Mouse (Mus musculus) thymus, postnatal 25 days (tissue): Measurements from ENCODE around the gene Tubb3.
A peak's percentile ranks its signal among the peaks of the same experiment; 100 is the strongest.

Source experiments
- DNase-seq: peaks from one replicate; pipeline ENCODE4 v3.0.0; 2022

The Tubb3 gene

DNA sequence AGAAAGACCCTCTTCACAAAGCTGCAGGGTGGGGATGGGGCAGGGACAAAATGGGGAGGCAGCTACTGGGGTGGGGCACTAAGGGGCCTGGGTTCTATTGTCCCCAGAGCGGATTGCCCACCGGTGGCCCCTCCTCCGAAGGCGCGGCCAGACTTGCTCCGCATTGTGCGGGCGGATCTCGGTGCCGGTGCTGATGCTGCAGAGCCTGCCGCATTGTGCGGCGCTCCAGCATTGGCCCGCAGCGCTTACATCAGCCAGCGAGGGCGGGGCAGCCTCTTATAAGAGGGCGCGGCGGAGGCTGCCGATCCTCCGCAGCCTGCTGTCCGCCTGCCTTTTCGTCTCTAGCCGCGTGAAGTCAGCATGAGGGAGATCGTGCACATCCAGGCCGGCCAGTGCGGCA lies at the start of gene Tubb3:
Gene Tubb3, plus strand, starts transcription at position 179 of the 400 bp plus-strand sequence.
- DNase-seq, result no peak

DNA sequence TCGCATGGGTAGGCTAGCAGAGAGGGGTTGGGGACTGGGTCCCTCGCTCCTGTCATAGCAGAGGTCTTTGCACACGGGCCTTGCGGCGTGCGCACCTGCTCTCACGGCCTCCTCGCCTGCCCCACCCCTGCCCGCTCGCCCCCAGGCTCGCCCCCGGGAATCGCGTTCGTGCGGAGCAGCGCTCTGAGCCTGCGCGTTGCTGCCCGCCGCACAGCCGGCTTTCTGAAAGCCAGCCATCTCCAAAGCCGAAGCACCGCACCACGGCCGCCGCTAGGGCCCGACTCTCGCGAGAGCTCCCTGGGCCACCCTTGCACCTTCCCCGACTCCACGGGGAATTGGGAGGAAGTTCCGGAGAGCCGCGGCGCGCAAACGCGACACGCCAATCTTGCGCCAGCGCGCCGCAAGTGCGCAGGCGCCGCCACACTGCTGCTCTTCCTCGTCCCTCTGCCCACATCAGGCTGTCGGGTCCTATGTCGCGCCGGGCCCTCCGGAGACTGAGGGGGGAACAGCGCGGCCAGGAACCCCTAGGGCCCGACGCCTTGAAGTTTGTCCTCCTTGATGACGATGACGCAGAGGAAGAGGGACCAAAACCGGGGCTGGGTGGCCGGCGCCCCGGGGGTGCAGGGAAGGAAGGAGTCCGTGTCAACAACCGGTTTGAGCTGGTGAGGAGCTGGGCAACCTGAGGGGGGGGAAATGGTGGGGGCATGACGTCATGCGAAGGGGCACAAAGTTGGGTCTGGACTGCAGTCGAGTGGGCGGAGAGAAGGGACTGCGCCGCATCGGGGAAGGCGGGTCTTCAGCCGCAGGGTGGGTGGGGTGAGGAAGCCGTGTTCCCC lies 37.6 kb upstream of the Tubb3 start, which contains the start of gene Tcf25:
Gene Tcf25, plus strand, starts transcription at position 351 of the 836 bp plus-strand sequence.
- DNase-seq, result peak; percentile 95

DNA sequence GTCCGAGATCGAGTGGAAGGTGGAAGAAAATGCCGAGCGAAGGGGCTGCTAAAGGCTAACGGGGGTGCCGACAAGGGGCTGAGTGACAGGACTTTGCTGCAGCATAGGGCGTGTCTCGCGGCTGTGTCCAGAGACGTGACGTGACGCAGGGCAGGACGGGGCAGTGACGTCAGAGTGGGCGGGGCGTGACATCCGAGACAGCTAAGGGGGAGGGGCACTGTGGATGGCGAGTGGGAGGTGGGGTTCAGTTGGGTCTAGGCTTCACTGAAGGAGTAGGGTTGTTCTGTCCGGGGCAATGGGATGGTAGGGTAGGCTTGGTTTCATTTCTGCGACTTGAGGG lies 37.0 kb upstream of the Tubb3 start:
- DNase-seq, result peak; percentile 95

DNA sequence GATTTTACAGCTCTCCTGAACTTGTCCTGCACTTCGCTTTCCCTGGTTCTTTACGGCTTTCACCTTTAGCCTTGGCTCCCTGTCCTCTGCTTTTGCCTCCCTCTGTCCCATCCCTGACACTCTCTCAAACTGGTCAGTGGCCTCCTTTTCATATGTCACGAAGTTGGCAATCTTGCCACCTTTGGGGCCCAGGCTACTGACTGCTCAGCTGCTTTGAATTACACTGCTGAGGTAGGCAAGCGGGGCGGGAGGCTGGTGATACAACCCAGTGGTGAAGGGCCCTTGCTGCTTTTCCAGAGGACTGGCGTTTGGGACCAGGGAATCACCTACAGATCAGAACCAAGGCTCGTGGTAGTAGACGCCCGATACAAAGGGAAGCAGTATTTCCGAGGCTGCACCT lies 35.5 kb upstream of the Tubb3 start:
- no peak for DNase-seq

DNA sequence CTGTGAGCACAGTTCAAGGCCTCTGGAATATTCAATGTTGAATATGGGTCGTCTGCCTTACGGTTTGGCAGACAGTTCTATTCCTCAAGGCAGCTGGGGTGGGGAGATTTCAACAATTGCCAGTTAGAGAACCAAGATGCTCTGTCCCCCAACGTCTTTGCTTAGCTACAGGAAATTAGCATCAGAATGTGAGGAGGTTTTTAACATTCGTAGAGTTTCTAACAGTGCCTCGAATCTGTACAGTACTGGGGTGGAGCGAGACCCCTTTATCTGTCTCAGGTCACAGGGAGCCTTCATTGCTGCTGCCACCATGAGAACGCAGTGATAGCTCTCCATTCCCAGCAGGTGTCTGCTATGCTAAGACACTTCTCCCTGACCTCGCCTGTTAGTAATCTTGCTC lies 35.1 kb upstream of the Tubb3 start:
- DNase-seq, result no peak

DNA sequence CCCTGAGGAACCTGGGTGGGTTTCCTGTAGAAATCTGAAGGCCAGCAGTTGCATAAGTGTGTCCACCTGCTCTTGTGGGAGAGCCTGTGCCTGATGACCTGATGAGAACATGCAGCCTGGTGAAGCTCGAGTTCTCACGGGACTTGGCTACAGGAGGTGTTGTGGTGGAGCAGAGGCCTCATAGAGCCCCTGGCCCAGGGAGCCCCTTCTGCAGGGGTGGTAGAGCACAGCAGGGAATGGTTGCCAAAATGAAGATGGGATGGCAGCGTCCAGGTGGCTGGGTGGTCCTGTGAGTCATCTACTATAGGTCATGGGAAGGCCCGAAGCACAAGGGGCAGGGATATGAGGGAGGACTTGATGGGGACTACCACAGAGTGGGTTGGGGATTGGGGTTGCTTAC lies 29.5 kb upstream of the Tubb3 start:
- no peak for DNase-seq

DNA sequence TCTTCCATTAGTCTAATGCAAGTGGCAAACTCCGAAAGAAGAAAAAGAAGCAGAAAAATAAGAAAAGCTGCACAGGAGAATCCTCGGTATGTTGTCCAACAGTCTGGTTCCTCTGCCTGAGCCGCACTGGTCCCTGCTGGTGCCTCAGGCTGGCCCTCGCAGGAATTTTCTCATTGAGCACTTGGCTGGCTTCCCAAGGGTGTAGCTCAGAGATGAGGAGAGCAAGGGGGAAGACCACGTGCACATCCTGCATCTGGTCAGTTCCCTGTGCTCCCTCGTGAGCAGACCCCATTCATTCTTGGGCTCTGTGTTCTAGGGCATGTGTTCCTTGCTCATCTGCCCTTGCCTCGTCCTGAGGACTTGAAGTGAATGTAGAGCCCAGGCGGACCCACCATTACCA lies 28.7 kb upstream of the Tubb3 start:
- DNase-seq, result no peak

DNA sequence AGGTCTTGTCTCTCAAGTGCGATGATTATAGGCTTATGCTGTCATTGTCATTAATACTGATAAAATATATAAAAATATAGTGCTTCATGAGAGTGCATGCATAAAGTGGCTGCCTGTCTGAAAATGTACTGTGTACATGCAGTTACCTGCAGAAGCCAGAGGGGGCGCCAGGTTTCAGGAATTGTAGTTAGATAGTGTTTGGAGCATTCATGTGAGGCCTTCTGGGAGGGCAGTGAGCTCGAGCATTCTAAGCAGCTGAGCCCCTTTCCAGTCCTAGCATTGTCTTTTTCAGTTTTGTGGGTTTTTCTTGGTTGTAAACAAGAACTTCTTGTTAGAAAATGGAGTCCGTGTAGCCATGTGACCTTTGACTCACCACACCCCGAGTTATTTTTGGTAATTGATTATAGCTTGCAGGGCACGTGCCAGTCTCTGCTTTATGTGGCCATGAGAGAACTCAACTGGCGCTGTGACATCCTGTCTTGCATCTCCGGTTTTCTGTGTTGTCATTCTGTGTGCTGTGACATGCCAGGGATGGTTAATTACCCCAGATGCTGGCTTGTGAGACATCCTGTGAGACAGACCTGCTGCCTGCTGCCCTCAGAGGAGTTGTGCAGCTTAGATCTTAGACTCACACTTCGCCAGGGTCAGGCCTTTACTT lies 26.2 kb upstream of the Tubb3 start:
- peak; percentile 54 for DNase-seq

DNA sequence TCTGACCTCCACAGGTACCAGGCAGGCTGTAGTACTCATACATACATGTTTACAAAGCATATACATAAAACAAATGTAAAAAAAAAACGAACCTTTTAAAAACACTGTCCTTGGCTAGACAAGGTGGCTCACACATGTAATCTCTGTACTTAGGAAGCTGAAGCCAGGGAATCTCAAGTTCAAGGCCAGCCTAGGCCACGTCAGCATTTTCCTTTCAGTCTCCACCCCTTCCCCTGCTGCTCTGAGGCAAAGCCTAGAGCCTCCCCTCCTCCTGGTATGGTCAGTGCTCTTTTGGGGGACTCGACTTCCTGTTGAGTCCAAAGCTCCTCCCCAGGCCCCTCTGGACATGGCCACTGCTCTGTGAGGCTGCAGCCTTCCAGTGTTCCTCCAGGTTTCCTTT lies 24.2 kb upstream of the Tubb3 start:
- DNase-seq, result no peak

DNA sequence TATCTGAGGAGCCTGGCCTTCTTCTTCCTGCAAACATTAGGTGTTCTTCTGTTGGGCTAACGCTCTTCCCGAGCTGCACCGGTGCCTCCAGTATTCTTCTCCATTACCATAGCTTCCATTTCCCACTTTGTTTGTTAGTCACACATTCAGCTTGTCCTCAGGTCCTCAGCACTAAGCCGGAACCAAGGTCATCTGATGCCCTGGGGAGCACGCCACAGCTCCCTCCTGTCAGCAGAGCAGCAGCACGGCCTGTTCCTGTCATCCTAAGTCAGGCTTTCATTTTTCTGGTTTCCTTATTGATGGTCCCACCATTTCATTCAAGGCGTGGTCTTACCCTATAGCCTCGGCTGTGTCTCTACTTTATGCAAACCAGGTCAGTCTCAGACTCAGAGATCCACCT lies 23.4 kb upstream of the Tubb3 start:
- DNase-seq, result no peak

DNA sequence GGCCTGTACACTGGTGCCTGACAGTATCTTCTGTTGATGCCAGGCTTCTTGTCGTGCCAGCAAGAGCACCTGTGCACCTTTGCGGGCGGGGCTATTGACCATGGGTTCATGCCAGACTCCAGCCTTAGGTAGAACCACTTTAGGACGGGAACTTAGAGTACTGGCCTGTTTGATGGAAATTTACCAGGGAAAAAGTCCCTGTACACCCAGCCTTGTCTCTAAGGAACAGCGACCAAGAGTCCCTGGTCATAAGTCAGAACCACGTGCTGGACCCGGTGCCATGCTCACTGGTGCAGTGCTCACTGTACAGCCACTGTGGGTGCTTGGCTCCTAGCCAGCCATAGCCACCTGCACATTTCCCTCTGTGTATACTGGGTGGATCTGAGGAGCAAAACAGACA lies 22.2 kb upstream of the Tubb3 start:
- DNase-seq, result no peak

DNA sequence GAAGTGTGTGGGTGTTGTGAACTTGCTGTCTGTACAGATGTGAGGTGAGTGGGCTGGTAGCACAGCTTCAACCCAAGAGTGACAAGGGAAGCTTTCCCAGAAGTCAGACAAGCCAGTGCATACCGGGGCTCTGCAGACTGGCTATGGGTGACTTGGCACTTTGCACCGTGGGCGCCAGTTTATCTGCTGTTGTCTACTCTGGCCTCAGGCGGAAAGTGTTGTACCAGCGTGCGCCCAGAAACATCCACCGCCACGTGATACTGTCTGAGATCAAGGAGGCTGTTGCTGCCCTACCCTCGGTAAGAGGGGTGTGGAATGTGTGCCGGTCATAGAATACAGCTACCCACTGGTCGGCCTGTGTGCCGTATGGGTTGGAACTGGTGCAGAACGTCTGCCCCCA lies 12.9 kb upstream of the Tubb3 start:
- DNase-seq, result no peak

DNA sequence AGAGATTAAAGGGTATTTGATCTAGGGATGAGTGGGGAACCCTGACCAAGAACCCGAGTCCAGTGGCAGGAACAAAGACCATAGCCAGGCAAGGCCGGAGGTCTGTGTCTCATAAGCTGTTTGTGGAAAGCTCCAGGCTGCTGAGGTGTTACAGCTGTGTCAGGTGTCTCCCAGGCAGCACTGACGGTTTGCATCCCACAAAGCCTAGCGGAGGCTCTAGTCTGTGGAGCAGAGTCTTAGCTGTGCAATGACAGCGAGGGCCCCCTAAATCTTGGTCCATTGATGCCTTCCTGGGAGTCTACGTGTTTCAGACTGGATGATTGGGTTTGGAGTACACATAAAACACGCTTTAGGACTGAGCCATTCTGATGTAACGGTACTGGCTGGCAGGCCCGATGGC lies 9.3 kb upstream of the Tubb3 start:
- DNase-seq, result no peak

DNA sequence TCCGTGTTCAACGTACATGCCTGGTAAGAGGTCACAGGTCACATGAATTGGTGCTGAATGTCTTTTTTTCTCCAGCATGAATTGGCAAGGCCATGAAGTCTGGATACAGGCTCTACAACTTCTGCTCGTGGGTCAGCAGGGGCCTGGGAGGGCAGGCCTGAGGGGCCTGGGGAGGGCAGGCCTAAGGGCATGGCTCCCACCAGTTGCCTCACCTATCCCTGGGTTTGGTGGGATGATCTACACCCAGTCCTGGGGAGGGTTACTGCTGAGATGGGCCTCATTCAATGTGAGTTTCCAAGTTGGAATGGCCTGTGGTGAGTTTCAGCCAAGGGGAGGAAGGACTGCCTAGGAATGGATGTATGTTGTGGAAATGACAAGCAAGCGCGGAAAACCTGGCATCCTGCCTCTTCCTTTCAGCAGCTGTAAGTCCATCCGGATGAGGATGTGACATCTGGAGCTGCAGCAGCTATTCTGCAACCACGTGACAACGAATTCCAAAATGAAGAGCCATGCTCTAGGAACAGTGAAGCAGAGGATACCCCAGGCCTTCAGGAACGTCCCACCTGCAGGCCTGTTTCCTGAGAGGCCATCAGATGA lies 8.4 kb upstream of the Tubb3 start:
- no peak for DNase-seq

DNA sequence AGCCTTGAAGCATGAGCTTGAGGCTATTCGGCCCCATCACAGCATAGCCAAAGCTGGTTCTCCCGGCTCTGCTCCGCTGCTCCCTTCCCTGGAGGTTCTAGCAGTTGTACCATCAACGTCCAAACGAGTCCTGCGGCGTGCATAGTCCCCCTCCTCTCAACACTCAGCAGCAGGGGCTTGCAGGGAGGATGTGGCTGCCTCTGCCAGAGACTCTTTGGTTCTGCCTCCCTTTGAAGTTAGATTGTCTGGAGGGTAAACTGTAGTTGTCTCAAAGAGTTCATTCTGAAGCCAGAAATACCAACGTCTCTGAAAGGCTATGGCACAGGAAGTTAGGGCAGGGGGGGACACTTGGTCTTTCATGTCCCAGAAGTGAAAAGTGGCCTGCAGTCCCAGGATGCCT lies 6.7 kb upstream of the Tubb3 start:
- DNase-seq, result peak; percentile 80

DNA sequence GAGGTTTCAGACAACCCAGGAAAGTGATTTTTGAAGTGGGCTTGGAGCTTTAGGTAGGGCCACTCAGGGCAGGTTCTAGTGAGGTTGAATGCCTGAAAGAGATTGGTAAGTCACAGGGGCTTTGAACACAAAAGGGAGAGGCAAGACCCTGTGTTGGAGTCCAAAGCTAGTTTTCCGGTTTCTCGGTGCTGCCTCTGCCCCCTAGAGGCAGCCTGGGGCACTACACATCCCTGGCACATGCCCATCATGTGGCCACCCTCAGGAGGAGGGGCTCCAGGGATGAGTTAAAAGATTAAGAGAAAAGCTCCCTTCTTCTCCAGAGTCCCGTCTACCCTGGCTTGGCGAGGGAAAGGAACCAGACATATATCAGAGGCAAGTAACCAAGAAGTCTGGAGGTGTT lies 4.4 kb upstream of the Tubb3 start, which contains the start of gene Mc1r:
Gene Mc1r, plus strand, starts transcription at position 322 of the 400 bp plus-strand sequence.
- DNase-seq, result peak; percentile 82

DNA sequence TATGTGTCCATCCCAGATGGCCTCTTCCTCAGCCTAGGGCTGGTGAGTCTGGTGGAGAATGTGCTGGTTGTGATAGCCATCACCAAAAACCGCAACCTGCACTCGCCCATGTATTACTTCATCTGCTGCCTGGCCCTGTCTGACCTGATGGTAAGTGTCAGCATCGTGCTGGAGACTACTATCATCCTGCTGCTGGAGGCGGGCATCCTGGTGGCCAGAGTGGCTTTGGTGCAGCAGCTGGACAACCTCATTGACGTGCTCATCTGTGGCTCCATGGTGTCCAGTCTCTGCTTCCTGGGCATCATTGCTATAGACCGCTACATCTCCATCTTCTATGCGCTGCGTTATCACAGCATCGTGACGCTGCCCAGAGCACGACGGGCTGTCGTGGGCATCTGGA lies 3.6 kb upstream of the Tubb3 start:
- no peak for DNase-seq

DNA sequence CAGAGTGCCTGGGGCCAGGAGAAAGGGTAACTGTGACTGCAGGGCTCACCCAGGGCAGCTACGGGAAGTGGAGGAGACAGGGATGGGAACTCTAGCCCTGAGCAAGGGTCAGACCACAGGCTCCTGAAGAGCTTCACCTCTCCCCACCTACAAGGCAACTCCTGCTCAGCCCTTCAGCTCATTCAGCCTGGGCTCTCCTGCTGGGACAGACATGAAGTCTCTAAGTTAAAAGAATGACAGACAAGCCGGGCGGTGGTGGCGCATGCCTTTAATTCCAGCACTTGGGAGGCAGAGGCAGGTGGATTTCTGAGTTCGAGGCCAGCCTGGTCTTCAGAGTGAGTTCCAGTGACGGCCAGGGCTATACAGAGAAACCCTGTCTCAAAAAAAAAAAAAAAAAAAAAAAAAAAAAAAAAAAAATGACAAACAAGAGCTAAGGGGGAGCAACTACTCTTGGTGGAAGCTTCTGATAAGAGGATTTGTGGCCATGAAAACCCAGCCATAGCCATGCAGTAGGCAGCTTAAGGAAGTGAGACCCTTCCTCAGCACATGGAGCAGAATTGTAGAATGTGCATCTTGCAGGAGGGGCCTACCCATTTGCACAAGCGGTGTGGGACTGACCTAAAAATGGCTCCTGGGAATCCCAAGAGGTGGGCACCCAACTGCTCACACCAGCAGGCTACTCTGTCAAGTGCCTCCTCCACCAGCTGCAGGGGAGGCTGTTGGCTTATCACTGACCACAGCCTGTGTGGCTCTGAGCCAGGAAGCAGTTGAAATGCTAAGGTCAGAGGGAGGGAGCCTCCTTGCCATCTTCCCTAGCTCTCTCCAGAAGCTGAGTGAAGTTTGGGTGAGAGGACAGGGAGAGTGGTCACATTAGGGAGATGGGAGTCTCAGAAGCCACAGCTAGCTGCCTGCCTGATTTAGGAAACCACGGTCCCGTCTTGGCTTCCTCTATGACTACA lies 2.4 kb upstream of the Tubb3 start:
- no peak for DNase-seq

DNA sequence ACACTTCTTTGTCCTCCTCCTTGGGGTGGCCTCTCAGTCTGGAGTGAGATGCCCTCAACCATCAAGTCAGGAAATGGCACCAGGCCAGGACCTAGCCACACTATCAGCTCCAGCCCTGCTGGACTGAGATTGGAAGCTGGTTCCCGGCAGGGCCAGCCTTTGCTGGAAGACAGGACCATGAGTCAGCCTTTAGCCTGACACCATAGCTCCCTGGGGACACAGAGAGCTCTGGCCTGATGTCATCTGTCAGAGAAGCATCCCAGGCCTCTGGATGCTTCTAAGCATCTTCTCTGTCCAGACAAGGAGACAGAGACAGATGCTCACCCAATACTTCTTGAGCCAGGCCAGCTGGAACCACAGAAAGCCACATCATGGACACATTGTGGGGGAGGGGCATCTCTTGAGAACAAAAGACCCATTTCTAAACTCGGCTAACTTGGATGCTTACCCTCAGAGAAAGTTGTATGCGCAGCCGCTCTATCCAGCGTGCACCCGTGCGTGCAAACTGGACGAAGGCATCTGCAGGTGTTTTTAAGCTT lies 1.1 kb upstream of the Tubb3 start:
- DNase-seq, result no peak

DNA sequence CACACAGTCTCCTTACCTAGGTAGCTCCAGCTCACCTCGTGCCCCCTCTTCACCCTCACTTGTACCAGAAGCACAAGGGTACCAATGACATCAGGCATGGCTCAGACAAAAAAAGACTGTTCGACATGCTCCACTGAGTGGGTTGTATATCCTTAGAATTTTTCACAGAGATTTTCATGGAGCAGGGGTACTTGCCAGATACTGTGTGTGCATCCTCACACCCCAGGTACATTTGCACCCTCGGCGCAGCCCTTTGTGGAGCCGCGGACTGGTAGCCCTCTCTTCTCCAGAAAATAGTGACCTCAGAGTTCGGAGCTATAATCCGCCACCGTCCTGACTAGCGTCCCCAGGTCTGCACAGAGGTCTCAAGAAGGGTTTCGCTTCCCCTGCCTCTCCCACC lies 436 bp upstream of the Tubb3 start:
- DNase-seq, result no peak

DNA sequence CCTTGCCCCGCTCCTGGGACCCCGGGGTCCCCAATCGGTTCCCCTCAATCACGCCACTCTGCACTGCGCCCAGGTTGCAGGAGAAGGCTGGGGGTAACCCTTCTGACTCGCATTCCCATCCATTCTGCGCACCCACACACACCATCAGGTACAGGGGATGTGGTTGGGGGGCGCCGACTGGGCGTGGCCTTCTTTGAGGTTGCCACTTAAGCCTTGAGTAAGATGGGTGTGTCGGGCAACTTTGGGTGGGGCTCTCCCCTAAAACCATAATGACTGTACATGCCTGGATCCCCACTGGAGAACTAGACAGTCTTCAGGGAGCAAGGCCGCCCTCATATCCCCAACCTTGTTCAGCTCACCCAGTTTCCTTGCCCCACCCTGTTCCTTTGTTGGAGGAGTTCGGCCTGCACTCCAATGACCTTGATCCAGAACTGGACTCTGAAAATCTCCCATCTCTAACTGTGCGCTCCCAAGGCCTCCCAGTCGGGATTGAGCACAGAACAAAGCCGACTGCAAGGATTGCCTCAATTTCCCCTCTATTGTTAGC lies 630 bp downstream of the Tubb3 start:
- DNase-seq, result no peak

DNA sequence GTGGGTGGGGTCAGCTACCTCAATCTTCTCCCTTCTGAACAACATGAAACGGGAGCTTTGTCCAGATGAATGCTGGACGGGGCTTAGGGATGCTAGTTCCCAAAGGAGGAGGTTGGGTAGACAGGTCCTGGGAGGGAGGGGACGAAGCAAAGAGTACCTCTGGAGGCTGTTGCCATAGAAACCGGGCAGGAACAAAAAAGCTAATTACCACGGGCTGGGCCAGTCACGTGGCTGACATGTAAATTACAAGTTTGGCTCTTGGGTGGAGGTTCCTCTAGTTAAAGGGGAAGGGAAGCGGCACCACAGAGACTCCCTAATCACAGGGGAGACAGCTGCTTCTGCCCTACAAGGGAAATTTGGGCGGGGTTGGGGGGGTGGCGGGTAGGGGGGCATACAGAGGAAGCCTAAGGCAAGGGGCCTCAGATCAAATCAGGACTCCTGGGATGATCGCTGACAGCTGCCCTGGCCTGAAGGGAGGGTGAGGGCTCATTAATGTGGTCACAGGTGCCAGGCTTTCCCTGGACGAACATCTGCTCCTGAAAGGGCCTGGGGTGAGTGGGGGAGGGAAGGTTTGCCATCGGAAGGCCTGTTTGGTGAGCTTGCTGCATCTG lies 1.4 kb downstream of the Tubb3 start:
- no peak for DNase-seq
